Comparison of ENCODE assay signal across 21 mouse cellular contexts in genomic region chr5:134423372-134423771, GRCm38 (mm10).
"Had no signal": no experiment of that assay in that cellular context is flagged by ENCODE, and none has a peak within 500 bp of the region (broad histone marks: within the 10 kb centered on the region; RNA-seq: fewer than 3 reads in every experiment).

No protein-coding gene starts in this region.

- H3K27me3 ChIP-seq: limb, embryonic 13.5 days; midbrain, embryonic 12.5 days; midbrain, embryonic 15.5 days; neural tube, embryonic 12.5 days; neural tube, embryonic 15.5 days; stomach, embryonic 15.5 days had no signal

- H3K4me1 ChIP-seq: neural tube, embryonic 12.5 days had no signal

- H3K4me3 ChIP-seq: layer of hippocampus, adult 2 months; limb, embryonic 10.5 days; limb, embryonic 13.5 days; midbrain, embryonic 12.5 days; midbrain, embryonic 15.5 days; neural tube, embryonic 12.5 days; neural tube, embryonic 15.5 days; stomach, embryonic 15.5 days had no signal

- ATAC-seq: liver, postnatal 0 days; lung, postnatal 0 days; midbrain, embryonic 15.5 days had no signal

- H3K36me3 ChIP-seq: midbrain, embryonic 15.5 days; neural tube, embryonic 15.5 days; stomach, embryonic 15.5 days had no signal

- H3K27ac ChIP-seq: limb, embryonic 10.5 days; limb, embryonic 13.5 days; liver, embryonic 14.5 days; macrophage; midbrain, embryonic 12.5 days; midbrain, embryonic 15.5 days; neural tube, embryonic 12.5 days; neural tube, embryonic 15.5 days; stomach, embryonic 15.5 days had no signal

- H3K9me3 ChIP-seq: limb, embryonic 10.5 days; limb, embryonic 13.5 days; midbrain, embryonic 12.5 days; midbrain, embryonic 15.5 days; neural tube, embryonic 12.5 days; neural tube, embryonic 15.5 days; stomach, embryonic 15.5 days had no signal

- DNase-seq: kidney, postnatal 14 days; kidney, postnatal 4 days; layer of hippocampus, adult 9-11 months; liver; liver, postnatal 0 days; lung, embryonic 14.5 days; retina, postnatal 1 day; right cerebral cortex, postnatal 25 days; spleen, adult 18-20 months; thymus, postnatal 25 days had no signal

- H3K4me2 ChIP-seq: limb, embryonic 13.5 days; lung, embryonic 14.5 days; midbrain, embryonic 12.5 days; midbrain, embryonic 15.5 days; neural tube, embryonic 12.5 days; neural tube, embryonic 15.5 days; stomach, embryonic 15.5 days had no signal

- H3K9ac ChIP-seq: limb, embryonic 13.5 days; liver, embryonic 14.5 days; liver, postnatal 0 days; lung, embryonic 14.5 days; midbrain, embryonic 12.5 days; midbrain, embryonic 15.5 days; neural tube, embryonic 12.5 days; neural tube, embryonic 15.5 days; stomach, embryonic 15.5 days had no signal
